Mouse (Mus musculus) ovary, adult 18-20 months (tissue): ENCODE measurements around the gene Tmem106c.

Experiments used
- DNase-seq: peaks from one replicate; pipeline ENCODE4 v3.0.0; 2022; ENCODE audit warnings: low spot score, mixed read lengths

The Tmem106c gene

DNA sequence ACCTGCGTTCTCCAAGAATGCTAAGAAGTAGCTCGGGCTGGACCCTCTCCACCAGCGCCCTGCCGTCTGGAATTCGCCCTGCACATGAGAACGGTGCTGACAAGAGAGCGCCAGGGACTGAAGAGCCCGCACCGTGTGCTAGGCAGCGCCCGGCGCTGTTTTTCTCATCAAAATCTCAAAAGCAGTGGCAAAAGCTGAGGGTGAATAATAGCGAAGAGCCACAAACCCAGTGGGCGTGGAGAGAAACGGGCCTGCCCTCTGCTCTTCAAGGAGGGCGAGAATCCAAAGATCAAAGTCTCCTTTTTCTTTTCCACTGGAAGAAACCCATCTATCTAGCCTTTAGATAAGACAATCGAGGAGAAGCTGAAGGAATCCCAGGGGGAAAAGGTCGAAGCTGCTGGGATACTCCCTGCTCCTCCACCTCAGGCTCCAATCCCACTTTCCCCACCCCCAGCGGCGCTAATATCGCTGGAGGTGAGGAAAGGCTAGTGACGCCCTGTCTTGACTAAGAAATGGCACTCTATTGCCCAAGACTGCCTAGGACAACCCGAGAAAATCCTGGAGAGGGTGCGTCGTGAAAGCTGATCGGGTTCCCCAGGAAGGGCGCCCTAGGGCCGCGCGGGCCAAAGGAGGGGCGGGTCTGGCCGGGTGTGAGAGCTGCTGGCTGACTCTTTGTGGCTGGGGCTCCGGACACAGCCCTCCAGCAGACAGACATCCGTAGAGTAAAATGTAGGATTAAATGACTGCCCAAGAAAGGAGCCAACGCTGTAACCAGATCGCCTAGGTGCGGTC is 37.5 kb downstream of the Tmem106c start:
- DNase-seq = no peak

GRCm38 (mm10) chr15:98002113-98002990 is 38.4 kb downstream of the Tmem106c start:
- DNase-seq = no peak

DNA sequence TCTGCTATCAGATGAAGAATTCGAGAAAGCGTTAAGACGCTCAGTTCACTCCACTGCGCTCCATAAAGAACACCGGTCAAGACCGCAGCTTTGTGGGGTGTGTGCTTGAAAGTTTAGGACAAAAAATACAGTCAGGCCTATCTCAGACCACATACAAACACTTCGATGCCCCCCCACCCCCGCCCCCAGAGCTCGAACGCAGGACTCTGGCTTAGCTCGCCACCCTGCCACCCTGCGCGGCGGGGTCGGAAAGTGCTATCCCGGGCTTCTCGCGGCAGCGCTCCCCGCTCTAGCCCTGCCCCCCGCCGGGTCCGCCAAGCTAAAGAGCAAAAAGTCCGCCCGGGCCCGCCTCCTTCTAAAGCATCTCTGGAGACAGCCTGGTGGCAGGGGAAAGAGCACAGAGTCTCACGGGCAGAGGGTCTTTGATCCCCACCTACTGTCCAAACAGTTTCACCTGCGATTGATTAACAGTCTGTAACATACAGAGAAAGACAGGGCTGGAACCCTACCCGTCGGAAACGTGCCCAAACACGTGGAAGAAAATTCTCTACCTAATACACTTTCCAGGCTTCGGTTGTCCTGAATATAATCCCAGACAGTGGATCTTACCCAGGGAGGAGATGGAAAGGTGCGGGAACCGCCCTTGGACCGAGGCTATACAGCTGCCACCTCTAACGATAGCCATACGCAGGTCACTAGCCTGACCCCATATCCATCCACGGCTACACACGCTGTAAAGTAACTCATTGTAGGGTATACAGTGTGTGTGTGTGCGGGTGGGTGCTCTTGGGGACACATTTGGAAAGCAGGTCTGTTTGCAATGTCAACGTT is 39.2 kb downstream of the Tmem106c start:
- no peak for DNase-seq

- DNase-seq = no peak
These were observed 40.1 kb downstream of the Tmem106c start, which contains the start of gene Col2a1 for GRCm38 (mm10) chr15:98003822-98004739. TSS of gene Col2a1 (minus strand) at chr15:98004695.

DNA sequence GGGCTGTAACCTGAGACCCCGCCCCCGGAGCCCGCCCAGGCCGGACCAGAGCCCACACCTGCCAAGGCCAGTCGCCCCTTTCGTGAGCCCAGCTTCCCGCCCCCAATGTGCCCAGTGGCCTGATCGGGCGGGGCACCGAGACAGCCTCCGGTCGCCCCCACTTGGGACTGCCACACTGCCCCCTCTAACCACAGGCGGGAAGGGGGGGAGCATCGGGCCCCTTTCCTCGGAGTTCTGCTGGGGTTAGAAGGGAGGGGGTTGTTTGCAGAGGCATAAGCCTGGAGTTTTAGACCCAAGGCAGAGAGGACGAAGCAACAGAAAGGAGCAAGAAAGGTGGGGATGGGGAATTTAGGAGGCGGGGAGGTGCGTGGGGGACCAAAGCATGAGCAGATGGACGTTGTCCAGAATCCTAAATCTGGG is 40.8 kb downstream of the Tmem106c start:
- DNase-seq = no peak

GRCm38 (mm10) chr15:98005181-98005580 is 41.2 kb downstream of the Tmem106c start:
- DNase-seq = no peak

DNA sequence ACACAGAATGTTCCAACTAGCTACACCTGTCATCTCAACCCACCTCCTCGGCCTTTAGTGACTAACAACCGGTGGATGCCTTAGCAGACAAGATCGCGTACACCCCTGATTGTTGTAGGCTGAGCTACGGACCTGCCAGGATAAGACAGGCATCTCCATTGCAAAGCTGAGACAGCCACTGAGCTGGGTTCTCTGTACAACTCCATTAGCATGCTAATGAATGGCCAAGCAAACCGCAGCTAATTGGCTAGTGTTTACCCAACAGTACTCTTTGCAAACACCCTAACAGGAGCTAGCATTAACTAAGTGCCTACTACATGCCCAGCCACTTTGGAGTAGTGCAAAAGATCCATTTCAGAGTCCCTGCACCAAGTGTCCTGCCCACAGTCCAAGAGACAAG is 48.8 kb downstream of the Tmem106c start:
- no peak for DNase-seq

DNA sequence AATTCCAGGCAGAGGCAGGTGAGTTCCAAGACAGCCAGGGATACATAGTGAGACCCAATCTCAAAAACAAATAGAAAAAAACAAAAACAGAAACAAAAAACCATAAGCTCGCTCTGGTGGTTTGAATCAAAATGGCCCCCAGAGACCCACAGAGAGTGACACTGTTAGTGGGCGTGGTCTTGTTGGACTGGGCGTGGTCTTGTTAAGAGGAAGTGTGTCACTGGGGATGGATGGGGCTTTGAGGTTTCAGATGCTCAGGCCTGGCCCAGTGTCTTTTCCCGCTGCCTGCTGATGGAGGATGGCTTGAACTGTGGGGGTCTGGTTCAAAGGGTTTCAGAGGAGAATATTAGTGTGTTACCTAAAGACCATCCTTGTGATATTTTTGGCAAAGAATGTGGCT is 53.9 kb downstream of the Tmem106c start:
- no peak for DNase-seq

DNA sequence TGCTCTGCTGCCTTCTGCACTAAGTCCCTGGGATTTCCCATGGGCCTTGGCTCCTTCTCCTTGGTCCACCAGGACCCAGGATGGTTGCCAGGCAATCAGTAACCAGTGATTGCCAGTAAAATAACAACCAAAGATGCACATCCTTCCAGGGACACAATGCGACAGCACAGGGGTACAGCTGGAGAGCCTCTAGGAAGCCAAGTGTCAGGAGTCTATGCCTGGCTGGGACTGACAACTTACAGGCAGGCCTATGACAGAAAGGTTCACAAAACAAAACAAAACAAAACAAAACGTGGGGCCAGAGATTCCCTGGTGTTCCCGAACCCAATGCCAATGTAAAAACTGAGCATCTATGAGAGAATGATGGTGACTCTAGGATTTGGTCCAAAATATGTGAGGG is 55.0 kb downstream of the Tmem106c start:
- no peak for DNase-seq
